Mouse (Mus musculus) megakaryocyte, embryonic 14.5 days (primary cell): ENCODE data around the gene Hmg20a.

ENCODE experiments used
- FLI1 ChIP-seq: IDR thresholded peaks from 2 replicates; pipeline ENCODE4 v1.6.1; 2012; ENCODE audit warnings: low read length, inconsistent platforms, mixed read lengths
- GATA1 ChIP-seq: IDR thresholded peaks from 3 replicates; pipeline ENCODE4 v1.6.1; 2012; ENCODE audit warnings: mixed read lengths, low read length, inconsistent platforms, borderline replicate concordance

DNA sequence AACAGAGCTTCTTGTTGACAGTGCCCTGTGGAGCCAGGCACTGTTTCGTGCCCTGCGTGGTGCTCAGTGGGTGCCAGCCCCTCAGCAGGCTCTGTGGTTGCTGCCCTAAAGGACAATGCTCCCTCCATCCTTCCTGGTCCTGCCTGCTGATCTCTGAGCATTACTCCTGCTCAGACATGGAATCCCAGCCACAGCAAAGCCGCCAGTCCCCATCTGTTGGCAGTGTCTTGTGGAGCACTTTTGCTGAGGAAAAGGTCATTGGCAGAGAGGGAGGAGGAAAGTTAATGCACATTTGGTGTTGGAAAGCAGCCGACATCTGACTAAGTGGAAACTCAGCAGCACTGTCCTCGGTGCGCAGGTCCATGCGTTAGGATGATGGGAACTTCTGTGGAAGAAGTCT, 76.7 kb downstream of the Hmg20a start:
- TF ChIP-seq GATA1 (no peak), FLI1 (no peak)
